ENCODE assay signal across 9 mouse cellular contexts in the genomic region with DNA sequence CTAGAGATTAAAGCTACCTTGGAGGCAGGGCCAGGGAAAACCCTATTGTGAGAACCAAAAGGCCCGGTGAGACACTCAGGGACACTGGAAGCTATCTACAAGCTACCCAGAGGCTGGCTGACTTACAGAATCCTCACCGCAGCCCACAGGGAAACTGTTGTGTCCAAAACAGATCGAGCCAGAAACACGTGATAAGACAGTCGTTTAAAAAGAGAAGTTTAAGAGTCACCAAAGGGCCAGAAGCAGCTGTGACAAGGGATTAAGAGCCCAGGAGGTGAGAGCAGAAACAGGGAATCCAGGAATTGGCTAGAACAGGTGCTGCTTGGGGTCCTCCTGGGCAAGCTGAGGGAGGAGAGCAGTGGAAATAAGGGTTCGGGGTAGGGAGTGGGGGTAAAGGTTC.
DNase-seq lines count a peak whose midpoint lies in the region; ATAC-seq and TF ChIP-seq lines count a peak whose summit lies in the region.
"Had no signal": no experiment of that assay in that cellular context is flagged by ENCODE, and none has a peak within 500 bp of the region (broad histone marks: within the 10 kb centered on the region; RNA-seq: fewer than 3 reads in every experiment).

No protein-coding gene starts in this region.

- no peak for ATAC-seq in activated CD4-positive, CD25-positive, alpha-beta regulatory T cell, adult 4 months

- H3K27ac ChIP-seq in gastrocnemius, adult 2 months, result peak overlapping the region; percentile 97
- peak overlapping the region; percentile 86 for H3K27ac ChIP-seq in embryonic fibroblast, embryonic 13.5 days (ENCODE audit: insufficient read depth, low read length)

- no peak for TF ChIP-seq POLR2A in embryonic fibroblast, embryonic 13.5 days (IDR thresholded peaks at IDR 0.05; ENCODE audit: low read depth, low read length)

- peak overlapping the region; percentile 61 for H3K4me3 ChIP-seq in gastrocnemius, adult 2 months
- no peak overlapping the region for H3K4me3 ChIP-seq in embryonic fibroblast, embryonic 13.5 days (ENCODE audit: insufficient read depth, low read length)

- peak; percentile 38 for DNase-seq in gastrocnemius, adult 2 months
- no peak for DNase-seq in gastrocnemius, postnatal 4 days (ENCODE audit: low spot score in 2 of 2)
- peak; percentile 21 for DNase-seq in 3134 (ENCODE audit: extremely low read depth, insufficient read length, low spot score)
- DNase-seq in heart, postnatal 4 days, result peak; percentile 40
- no peak for DNase-seq in cerebellum, adult 11 months
- DNase-seq in T-cell, adult 2 months (ENCODE audit: low spot score), result no peak
- DNase-seq: lung, postnatal 14 days had no signal

- no peak for TF ChIP-seq CTCF in gastrocnemius, adult 2 months (IDR thresholded peaks at IDR 0.05)
- no peak for TF ChIP-seq CTCF in embryonic fibroblast, embryonic 13.5 days (IDR thresholded peaks at IDR 0.05; ENCODE audit: borderline replicate concordance, insufficient read depth, low read length)

- intact Hi-C loops in gastrocnemius, adult 2 months (cut with DNase I), result loop anchor here (2.0 to 5.0 kb wide), 2 partner anchors 33 to 74 kb away; partner anchors contain the start of gene Eif4g2

- H3K4me1 ChIP-seq in embryonic fibroblast, embryonic 13.5 days (ENCODE audit: control insufficient read depth, insufficient read depth, low read length), result peaks cover 10% of the 10 kb centered on the region

Comparison
In these comparisons a context has a peak if more than half of its experiments do, and no peak if none do; other contexts are left out.
1. DNase-seq: peak in gastrocnemius, adult 2 months (single experiment), 3134 (single experiment) and heart, postnatal 4 days (single experiment); none in gastrocnemius, postnatal 4 days (0 of 2), cerebellum, adult 11 months (single experiment) and T-cell, adult 2 months (single experiment).